Mouse (Mus musculus) erythroblast, embryonic 14.5 days (primary cell): Measurements from ENCODE around the gene Txlna.

Source experiments
- GATA1 ChIP-seq: IDR thresholded peaks from 2 replicates; pipeline ENCODE4 v1.6.1; 2012; ENCODE audit warnings: low read length, inconsistent platforms, mixed read lengths
- TAL1 ChIP-seq: IDR thresholded peaks from 3 replicates; pipeline ENCODE4 v1.6.1; 2012; ENCODE audit warnings: low read length, inconsistent platforms, mixed read lengths

GRCm38 (mm10) chr4:129576863-129577491, 63.9 kb downstream of the Txlna start:
- TF ChIP-seq TAL1 (no peak), GATA1 (no peak)
